Mouse (Mus musculus) right cerebral cortex, postnatal 4 days (tissue): ENCODE results near the gene Dapp1.

ENCODE experiments used
- DNase-seq: peaks from one replicate; pipeline ENCODE4 v3.0.0-alpha.2; 2022

Gene Dapp1

DNA sequence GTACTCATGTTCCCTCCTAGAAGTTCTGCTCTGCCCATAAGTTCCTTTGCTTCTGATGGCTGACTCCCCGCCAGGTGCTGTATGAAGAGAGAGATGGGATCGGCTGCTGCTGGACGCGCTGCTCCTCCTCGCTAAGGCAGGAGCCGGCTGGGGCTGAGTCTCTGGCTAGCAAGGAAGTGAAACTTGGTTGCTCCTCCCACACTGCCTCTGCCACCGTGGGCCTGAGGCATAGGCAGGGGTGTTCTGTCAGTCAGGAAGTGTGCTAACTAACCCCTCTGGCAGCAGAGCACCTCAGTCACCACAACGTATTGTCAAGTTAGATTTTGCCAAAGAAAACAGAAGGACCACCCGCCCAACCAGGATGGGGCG lies at the start of gene Dapp1:
Gene Dapp1, minus strand, starts transcription at position 164 of the 369 bp plus-strand sequence.
- peak; percentile 22 for DNase-seq

DNA sequence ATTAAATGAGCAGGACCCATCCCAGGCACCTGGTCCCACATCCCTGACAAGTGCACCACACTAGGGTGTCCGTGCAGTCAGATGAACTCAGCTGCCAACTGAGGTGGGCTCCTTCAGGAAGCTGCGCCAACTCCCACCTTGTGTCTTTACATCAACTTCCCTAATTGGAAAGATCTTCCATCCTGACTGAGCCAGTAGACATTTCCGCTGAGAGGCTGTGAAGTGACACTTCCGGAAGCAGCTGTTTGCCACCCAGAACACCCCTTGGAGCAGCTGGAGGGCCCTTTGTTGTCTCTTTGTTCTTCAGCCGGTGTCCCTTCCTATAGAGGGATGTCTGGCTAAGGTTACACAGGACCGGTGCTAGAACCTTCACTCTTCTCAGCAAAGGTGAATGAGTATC lies 49.2 kb upstream of the Dapp1 start:
- no peak for DNase-seq

DNA sequence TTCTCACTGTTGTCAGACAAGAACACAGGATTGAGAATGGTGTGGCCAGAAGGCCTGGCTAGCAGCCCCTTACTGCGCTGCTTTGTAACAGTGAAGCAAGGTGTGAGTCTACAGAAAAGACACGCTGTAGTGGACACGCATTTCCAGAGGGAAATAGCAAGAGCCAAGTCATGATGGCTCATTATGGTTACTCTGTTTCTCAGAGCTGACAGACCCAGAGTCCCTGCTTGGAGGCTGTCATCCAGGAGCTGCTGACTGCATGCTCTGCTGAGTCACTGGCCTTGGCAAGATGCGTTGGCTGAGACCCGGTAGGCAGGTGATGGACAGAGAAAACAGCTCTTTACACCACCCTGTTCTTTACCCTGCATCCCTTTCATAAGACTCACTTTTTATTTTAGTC lies 48.0 kb upstream of the Dapp1 start:
- no peak for DNase-seq

DNA sequence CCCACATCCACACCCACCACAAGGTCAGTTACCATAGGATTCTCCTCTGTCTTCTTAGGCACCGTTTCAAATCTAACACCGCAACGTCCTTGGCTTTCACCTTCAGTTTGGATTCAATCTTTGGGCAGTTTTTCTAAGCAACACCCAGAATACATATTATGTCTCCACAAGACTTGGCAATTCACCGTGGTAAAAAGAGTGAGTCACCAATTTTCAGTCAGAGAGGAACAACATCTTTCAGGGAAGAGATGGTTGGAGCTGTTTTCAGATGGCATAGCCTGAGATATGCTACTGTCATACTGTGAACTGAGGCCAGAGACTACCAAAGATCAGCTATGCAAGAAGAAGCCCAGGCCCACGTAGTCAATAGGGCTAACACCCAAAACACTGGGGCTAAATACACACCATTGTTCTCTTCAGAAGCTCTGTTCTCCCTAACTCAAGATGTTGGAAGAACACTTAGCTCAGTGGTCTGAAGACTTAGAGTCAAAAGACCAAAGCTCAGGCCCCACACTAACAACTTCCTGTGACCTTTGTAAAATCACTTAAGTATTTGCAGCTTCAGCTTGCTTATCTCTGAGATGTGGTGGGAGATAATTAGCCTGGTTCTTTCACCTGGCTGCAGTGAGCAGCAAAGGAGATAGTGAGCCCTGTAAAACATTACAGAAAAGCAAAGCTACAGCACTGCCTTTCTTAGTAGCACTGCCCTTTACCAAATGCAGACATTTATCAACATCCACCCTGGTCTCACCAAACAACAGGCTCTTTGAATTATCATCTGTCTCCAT lies 46.4 kb upstream of the Dapp1 start:
- DNase-seq: no peak

DNA sequence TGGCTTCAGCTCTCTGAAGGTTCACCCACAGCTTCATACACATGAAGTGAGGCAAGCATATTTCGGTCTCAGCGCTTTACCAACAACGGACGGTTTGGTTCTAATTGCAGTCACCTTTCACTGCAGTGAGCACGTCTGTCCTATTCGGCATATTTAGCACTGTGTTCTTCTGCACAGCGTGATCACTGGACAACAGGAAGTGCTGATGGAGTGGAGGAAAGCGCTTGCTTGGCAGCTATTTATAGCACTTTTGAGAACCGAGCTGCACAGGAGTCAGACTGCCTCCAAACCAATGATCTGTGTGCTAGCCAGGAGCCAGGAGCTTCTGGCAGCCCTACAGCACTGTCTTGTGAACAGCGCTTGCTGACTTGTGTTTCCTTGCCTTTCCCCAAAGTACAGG lies 44.9 kb upstream of the Dapp1 start:
- DNase-seq: no peak

DNA sequence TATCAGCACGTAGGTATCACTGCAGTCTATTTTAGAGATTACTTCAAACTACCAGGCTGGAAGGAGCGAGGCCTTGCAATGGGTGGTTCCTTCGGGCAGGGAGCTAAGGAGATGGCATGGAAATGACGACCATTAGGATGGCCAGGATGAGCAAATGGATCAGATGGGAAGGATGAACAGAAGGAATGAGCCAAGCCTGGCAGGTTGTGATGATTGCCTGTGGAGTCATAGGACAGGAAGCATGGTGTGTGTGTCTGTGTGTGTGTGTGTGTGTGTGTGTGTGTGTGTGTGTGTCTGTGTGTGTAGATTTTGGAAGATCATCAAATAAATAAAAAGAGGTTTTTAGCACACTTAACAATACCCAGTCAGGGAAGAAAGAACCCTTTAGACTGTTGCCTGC lies 41.3 kb upstream of the Dapp1 start:
- no peak for DNase-seq

DNA sequence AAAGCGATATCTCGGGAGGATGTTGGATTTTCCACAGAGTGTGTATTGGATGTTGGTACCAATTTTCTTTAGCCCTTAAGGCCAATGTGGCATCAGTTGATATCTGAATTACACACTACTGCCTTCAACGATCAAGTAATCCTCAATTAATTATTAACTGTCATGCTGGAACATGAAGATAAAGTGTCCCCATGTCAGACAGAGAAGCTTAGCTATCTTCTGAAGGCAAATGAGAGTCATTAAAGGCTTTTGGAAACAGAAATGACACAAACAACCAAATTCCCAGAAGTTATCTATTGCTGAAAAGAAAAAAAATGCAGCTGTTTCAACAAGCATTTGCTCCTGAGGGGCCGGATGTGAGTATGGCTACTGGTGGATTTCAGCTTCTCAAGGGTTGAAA lies 40.7 kb upstream of the Dapp1 start:
- DNase-seq: no peak

DNA sequence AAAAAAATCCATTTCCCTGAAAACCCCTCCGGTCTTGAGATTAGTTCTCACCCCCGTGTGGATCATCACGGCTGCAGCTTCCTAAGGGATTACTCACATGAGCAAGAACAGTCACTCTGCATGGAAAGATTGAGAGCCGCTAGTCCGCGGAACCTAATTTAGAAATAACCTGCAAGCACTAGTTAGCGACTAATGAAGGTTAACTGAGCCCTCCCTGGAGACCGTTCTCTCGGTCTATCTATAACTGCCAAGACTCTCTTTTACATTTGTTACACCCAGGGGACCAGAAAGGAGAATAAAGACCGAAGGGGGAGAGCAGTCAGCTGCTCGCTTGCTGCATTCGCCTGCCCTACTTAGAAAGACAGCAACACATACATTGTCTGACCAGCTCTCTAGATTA lies 35.5 kb upstream of the Dapp1 start:
- DNase-seq: no peak

DNA sequence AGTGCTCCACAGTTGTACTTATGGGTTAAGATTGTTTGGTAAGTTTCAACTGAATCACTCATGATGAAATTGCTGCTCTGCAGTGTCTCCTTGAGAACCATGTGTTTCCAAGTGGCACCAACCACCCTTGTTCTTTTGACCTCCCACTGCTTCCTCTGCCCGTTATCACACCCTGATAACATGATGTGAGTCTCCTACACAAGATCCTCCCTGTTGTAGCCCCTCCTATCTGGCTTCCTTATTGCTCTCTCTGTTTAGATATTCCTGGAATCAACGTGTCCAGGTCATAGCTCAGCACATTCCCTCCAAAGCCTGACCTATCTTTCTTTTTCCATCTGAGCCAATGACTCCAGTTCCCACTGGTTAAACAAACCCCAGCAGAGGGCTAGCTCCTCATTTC lies 33.4 kb upstream of the Dapp1 start:
- DNase-seq: no peak

DNA sequence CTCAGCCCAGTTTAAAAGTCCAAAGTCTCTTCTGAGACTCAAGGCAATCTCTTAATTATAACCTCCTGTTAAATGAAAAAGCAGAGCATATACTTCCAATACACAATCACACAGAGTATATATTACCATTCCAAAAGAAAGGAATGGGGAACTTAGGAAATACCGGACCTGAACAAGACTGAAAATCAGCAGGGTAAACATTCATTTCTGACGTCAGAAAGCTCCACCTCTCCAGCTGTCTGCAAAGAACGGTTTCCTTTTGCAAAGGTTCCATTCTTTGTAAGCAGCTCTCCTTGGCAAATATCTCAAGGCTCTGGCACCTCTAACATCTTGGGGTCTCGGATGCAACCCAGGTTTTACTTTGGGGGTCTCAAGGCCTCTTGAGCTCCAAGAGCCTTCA lies 31.0 kb upstream of the Dapp1 start:
- DNase-seq: no peak

DNA sequence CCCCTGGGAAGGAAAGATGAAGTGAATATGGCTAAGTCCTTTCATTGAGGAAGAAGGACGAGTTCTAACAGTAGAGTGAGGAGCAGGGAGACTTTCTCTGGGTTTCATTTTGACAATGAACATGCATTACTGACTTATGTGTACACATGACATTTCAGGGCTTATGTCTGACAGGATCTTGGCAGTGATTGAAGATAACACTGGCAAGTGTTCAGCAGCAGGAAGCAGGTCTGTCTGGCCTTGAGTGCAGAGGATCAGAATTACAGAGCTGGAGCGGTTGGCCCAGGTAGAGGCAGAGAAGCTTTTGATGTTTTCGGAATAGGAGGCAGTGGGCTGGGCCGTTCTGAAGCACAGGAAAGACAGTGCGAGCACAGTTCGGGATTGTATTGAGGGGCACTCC lies 26.8 kb upstream of the Dapp1 start:
- no peak for DNase-seq

DNA sequence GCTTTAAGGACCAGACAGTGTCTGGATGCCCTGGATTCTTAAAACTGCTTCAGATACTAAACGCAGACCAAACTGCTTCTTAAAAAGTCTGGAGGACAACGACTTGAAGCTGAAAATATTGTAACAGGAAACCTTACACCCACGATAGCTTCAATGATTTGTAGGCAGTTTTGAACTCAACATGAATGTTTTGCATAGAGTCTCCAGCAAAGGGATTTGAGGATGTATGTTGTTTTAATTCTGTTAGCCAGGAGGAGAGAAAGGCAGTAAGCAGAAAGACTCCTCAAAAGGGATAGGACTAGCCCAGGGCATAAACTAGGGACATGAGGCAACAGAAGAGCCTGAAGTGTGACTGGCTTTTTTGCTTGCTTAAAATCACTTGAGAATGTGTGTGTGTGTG lies 25.6 kb upstream of the Dapp1 start:
- DNase-seq: no peak

DNA sequence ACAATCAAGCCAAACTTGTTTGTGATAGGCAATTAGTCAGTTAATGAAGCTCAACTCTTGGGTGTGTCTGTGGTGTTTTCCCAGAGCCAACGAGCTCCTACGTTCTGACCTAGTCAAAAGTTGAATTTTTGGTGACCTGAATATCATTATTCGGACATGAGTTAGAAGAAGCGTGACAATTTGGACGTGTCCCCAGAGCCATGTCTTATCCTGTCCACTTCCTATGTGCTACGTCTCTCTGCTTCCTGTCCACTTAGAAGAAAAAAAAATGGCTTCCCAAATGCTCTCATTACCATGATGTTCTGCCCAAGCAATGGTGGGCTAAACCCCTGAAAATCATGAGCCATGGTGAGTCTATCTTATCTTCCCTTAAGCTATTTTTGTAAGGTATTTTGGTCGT lies 21.9 kb upstream of the Dapp1 start:
- DNase-seq: no peak

DNA sequence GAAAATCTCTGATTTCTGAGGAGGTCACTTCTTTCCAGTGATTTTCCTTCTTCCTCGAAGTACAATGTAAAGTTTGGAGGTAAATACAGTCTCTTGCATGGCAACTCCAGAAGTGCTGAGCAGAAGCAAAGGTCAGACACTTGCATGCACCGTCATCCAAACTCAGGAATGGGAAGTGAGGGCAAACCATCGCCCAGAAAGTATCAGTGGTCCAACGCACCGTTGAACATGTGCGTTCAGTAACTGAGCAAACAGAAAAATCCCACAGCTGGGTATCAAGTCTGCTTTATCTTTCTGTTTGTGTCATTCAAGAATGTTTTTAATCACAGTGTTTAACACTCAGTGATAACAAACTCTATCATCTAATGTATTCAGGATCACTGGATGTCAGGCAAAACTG lies 21.2 kb upstream of the Dapp1 start:
- no peak for DNase-seq

DNA sequence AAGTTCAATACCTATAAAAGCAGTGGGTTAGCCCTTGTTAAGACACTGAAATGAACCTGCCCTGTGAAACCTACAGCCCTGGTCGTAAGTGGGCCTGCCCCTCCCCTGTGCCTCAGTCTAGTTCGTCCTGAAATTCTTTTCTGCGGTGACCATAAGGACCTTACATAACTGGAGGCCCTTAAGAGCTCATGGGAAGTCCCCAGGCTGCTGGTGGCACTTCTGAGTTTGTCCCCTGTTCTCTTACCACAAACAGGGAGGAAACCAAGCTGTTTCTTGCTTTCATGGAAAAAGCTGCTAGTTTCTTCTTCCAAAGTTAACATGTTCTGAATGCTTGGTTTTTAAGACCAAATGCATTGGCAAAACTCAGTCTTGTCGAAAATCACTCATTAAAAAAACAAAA lies 20.5 kb upstream of the Dapp1 start:
- DNase-seq: no peak

DNA sequence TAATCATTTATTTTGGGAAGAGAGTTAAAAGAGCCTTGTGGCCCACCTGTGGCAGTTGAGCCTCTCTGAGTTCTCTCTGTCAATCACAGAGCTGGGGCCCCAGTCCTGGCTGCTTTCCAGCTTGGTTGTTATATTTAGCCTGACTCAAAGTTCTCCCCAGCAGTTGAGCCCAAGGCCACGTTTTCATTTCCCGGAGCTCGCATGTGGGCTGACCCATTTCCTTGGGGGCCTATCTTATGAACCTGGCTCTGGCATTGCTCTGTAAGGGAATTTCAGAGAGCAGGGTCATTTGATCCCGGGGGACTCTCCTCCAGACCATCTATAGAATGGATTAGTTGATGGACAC lies 19.4 kb upstream of the Dapp1 start:
- DNase-seq: no peak

DNA sequence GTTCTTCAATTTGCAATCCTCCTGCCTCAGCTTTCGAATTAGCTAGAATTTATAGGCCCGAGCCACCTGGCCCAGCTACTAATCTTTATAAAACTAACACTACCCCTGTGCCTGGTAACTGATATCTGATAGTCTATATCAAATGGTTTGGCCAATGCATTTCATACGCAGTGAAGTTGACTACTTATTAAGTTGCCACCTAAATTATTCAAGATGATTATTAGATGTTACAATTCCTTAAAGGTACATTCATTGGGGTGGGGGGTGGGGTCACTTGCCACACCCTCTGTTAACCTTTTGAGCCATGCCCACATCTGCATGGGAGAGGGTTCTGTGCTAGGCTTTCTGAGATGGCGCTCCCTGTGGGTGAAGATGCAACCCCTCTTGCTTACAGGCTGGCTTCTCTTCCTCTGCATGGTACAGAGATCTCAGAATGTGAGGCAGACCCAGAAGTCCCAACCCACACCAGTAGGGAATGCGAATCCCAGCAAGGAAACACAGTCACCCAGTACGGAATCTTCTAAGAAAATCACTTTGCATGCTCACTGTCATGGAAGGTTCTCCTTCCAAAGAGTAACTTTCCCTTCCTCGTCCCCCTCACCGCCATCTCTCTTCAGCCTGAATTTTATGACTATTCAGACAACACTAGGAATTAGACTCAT lies 18.8 kb upstream of the Dapp1 start:
- DNase-seq: no peak

DNA sequence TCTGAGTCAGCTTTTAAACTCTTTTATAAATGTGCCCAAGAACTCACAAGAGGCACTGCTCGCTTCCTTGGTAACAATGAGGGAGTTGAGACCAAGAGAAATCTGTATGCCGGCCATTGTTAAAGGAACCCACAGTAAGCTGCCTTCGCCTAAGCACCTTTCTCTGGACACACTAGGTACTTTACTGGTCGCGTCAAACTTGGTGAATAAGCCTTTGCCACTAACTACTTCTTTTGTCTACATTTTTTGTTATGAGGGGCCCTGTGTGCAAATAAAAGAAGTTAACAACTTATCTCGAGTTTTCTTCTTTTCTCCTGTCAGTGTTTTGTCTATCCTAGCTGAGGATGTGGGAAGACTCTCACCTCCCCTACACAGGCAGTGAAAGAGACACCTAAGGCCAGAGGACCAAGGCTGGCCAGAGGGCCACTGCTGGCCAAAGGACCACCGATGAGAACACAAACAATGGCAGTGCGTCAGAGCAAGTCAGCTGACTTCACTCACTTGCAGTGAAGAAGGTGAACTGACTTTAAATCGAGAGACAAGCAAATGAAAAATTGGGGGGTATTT lies 18.0 kb upstream of the Dapp1 start:
- DNase-seq: no peak

DNA sequence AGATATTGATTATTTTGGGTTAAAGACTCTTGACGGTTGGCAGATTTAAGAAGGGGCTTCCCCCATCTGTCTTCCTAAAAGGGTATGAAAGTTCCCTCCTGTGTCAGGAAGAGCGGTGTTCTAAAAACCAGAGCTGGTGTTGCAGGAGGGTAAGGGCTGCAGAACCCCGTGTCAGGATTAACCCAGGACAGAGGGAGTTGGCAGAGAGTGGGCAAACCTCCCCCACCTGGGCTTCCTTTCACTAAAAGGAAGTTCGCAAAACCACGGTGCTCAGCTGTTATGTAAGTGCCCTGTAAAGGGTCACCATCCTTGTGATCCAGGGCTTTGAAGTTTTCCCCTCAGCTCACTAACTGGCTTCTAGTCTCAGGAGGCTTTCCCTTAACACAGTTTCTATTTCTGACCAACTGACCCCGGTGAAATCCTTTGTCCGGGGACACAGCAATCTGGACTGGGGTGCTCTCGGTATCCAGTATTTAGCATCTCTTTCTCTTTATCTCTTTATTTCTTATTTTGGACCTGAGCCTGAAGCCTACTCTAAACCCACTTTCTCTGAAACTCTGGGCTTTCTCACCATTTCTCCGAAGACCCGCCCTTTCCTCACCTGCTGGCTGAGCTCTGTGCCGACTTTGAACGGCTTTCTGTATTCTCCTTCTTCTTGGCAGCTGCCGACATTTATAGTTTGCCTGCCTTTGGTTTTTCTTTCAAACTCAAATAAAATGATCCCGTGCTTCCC lies 17.3 kb upstream of the Dapp1 start:
- no peak for DNase-seq

DNA sequence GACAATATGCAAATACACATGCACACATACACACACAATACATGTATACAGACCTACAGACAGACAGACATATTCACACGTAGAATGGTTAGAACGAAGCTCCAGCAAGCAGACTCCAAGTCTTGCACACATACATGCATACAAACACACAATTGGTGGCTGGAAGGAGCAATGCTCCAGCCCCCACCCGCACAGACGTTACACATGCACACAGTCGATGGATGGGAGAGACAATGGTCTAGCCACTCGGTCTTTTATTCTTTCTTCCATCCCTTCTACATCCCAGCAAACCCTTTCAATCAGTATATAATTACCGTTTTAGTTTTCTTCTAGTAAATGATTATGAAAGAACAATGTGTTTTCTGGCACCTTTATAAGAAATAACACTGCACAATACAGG lies 14.1 kb upstream of the Dapp1 start:
- no peak for DNase-seq

DNA sequence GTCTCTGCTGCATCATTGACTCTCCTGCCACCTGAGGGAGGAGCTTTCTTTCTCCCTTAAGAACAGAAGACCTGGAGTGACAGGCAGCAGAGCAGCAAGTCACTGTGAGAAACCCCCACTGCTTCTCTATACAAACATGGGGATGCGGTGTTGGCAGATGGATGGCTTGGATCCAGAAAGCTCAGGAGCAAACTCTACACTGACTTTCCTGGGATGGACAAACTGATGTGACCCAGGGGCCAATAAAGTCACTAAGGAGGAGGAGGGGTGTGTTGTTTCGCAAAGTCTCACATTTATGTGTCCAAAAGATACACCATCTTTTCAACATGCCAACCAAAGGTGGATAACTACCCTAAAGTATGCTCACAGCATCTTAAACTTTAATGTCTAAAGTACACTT lies 12.9 kb upstream of the Dapp1 start:
- no peak for DNase-seq

DNA sequence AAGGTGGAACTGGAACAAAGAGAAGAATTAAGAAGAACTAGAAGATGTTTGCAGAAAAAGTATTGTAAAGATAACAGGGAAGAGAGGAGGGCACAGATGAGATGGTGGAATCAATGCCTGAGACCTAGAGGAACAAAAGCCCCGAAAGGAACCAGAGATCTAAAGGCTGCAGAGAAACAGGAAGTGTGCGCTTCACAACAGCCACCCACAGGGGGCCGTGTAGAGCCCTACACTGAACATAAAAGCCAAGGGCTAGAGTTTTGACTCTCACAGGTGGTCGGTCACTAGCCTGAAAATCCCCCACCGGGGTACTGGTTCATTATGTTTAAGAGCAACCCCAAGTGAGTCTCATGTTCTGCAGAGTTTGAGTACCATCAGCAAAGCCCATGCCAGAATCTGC lies 11.0 kb upstream of the Dapp1 start:
- no peak for DNase-seq

DNA sequence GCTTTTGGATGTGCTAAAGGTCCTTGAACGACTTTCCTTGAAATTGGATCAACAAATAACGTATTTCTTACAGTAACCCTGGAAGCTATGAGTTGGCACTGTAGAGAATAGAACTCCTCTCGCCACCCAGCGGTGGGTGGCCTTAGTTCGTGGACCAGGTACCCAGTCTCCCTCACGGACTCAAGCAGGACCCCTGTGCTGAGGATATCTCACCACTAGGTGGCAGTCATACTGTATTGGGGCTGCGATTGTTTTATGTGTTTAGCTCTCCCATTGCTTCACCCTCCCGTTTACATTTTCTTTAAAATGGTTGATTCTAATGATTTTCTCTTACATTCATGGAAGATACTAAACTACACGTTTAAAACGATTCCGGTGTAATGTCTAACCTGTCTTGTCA lies 9.8 kb upstream of the Dapp1 start:
- DNase-seq: peak; percentile 30

DNA sequence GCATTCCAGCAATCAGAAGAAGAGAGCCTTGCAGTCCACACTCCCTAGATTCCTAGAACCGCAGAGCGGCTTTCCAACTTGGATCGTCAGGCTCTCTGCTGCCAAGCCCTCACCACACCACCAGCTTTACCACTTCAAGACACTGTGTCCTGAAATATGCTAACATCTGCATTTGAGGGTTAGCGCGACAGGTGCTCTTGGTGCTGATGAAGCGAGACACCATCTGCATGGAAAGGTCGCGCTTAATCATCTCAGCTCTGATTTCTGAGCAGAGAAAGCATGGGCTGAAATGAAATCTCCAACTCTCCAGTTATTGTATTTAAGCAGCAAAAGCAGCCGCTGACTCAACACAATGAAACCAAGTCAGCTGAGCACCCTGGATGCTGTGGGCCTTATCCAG lies 8.1 kb upstream of the Dapp1 start:
- no peak for DNase-seq
